Mouse (Mus musculus) stomach, embryonic 15.5 days (tissue): Measurements from ENCODE around the gene Sept1. TPM values are rescaled to one million over a fixed set of nuclear protein-coding genes. Genes with fewer than 3 reads are reported as not detected.

Experiments
- ATAC-seq: fragments of 200-750 bp; cut with Nextera tagmentation; 2 replicates; pipeline ENCODE4 v1.8.0; 2017; ENCODE audit warnings: low read depth, moderate number of reproducible peaks, moderate TSS enrichment; ENCODE audit not compliant: insufficient read depth, low FRiP score
- H3K27ac ChIP-seq: fragments of 300-500 bp; sonication (generic); 2 replicates; pipeline ENCODE4 v1.5.1; 2015; ENCODE audit warnings: mild to moderate bottlenecking, inconsistent platforms
- H3K27me3 ChIP-seq: fragments of 300-500 bp; sonication (generic); replicated peaks from 2 replicates; pipeline ENCODE4 v1.6.1; 2015; ENCODE audit warnings: inconsistent platforms
- H3K36me3 ChIP-seq: fragments of 300-500 bp; sonication (generic); 2 replicates; pipeline ENCODE4 v1.6.1; 2015; ENCODE audit warnings: inconsistent platforms
- H3K4me1 ChIP-seq: fragments of 300-500 bp; sonication (generic); 2 replicates; pipeline ENCODE4 v1.6.1; 2015; ENCODE audit warnings: inconsistent platforms
- H3K4me2 ChIP-seq: fragments of 300-500 bp; sonication (generic); 2 replicates; pipeline ENCODE4 v1.6.1; 2015; ENCODE audit warnings: mild to moderate bottlenecking, inconsistent platforms
- H3K4me3 ChIP-seq: fragments of 300-500 bp; sonication (generic); replicated peaks from 2 replicates; pipeline ENCODE4 v1.5.1; 2015; ENCODE audit warnings: inconsistent platforms
- H3K9ac ChIP-seq: fragments of 300-500 bp; sonication (generic); 2 replicates; pipeline ENCODE4 v1.6.1; 2015; ENCODE audit warnings: inconsistent platforms
- H3K9me3 ChIP-seq: fragments of 300-500 bp; sonication (generic); 2 replicates; pipeline ENCODE4 v1.6.1; 2016; ENCODE audit warnings: inconsistent platforms
- WGBS: fragments of 180-500 bp; shearing (Covaris S2); methylation state at CpG from one replicate; pipeline ENCODE4 v1.1.7; 2015; 5-methylcytosine and 5-hydroxymethylcytosine counted together
- polyA plus RNA-seq: library from polyadenylated mRNA; unstranded; fragments of >200 nt; fragmentation: Nextera tagmentation; extraction: Ambion mirVana; gene quantifications from 2 replicates; pipeline ENCODE4 v1.2.1, GENCODE M21; 2015

The Sept1 gene
- polyA plus RNA-seq, 1 experiment from 2014 or later: 17.7 TPM

DNA sequence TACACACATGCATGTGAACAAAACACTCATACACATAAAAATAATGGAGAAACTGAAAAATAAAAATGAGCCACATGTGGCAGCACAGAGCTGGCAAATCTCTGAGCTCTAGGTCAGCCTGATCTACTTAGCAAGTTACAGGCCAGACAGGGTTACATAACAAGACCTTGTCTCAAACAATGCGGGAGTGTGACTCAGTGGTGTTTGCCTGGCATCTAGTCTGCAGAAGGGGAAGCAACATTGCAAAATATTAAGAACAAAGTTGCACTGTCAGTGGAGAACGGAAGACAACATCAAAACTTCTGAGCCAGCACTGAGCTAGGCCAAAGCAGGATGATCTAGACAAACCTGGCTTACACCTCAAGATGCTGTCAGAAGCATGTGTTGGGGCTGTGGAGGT is 37.3 kb upstream of the Sept1 start:
- 79% methylated on average over 2 of the region's 2 CpGs for WGBS
- Histone ChIP-seq H3K9me3 (no peaks in the 10 kb centered on the region), H3K4me3 (no peak overlapping the region), H3K36me3 (peaks cover 7% of the 10 kb centered on the region; the same call in 1 of the 2 replicates), H3K27me3 (no peaks in the 10 kb centered on the region), H3K4me2 (no peak overlapping the region), H3K9ac (no peak overlapping the region), H3K27ac (no peak overlapping the region), H3K4me1 (peaks cover 15% of the 10 kb centered on the region)
- no peak for ATAC-seq

DNA sequence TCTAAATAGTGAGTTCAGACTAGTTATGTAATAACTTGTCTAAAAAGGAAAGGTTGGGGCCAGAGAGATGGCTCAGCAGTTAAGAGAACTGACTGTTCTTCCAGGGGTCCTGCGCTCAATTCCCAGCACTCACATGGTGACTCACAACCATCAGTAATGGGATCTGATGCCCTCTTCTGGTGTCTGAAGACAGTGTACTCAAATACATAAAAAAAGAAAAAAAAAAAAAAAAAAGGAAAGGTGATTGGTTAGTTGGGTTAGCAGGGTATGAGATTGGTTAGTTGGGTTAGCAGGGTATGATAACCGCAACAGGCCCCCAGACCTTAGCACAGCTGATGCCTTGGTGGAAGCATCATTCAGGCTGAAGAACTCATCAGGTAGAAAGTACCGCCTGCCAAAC is 30.6 kb upstream of the Sept1 start:
- ATAC-seq: no peak
- Histone ChIP-seq H3K36me3 (no peaks in the 10 kb centered on the region), H3K4me3 (no peak overlapping the region), H3K27ac (no peak overlapping the region), H3K4me2 (no peak overlapping the region), H3K27me3 (no peaks in the 10 kb centered on the region), H3K4me1 (peaks cover 16% of the 10 kb centered on the region), H3K9me3 (no peaks in the 10 kb centered on the region), H3K9ac (no peak overlapping the region)
- 96% methylated on average over 3 of the region's 3 CpGs for WGBS

DNA sequence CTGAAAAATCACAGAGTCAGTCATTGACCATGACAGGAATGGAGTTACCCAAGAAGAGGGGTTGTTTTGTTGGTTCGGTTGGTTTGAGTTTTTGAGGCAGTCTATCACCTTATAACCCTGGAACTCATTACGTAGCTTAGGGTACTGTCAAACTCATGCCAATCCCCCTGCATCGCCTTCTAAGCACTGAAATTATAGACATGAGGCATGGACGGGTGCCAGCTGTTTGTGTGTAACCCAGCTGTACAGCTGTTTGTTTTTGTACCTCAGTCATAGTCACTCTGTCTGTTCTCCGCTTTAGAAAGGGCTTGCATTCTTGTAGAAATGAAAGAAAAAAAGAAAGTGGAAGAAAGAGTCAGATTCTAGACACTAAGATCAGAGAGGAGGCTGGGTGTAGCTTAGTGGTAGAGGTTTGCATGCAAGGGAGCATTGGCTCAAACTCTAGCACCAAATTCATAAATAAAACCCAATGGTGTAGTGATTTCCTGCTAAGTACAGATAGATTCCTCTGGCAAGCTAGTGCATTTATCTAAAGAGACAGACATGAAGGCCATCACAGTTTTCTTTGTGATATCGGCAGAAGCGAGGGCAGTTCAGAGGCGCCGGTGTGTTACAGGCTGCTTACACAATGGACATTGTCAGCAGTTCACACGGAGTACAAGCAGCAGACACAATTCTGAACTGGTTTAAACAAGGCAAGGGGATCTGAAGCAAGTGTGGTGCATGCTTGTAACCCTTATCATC is 29.5 kb upstream of the Sept1 start:
- Histone ChIP-seq H3K27me3 (no peaks in the 10 kb centered on the region), H3K9ac (no peak overlapping the region), H3K4me3 (no peak overlapping the region), H3K4me1 (peaks cover 16% of the 10 kb centered on the region), H3K9me3 (no peaks in the 10 kb centered on the region), H3K36me3 (no peaks in the 10 kb centered on the region), H3K27ac (no peak overlapping the region), H3K4me2 (no peak overlapping the region)
- ATAC-seq: no peak
- 69% methylated on average over 10 of the region's 10 CpGs for WGBS

GRCm38 (mm10) chr7:127260309-127261111 is 27.6 kb upstream of the Sept1 start, which contains the start of gene Dctpp1:
Gene Dctpp1 (minus strand): TSS chr7:127260709.
- Histone ChIP-seq H3K4me2 (peak within 1 kb of the TSS; percentile 70), H3K9ac (peak within 1 kb of the TSS; percentile 43), H3K4me3 (peak within 1 kb of the TSS; percentile 68), H3K36me3 (peaks cover 5% of the 10 kb centered on the region; the same call in 1 of the 2 replicates), H3K27ac (peak within 1 kb of the TSS; percentile 67), H3K4me1 (peaks cover 16% of the 10 kb centered on the region), H3K27me3 (no peaks in the 10 kb centered on the region), H3K9me3 (no peaks in the 10 kb centered on the region)
- under 1% methylated on average over 50 of the region's 50 CpGs for WGBS
- peak; percentile 98 for ATAC-seq

- peak overlapping the region; percentile 70 for H3K4me2 ChIP-seq
- no peaks in the 10 kb centered on the region for H3K9me3 ChIP-seq
- no peaks in the 10 kb centered on the region for H3K27me3 ChIP-seq
- no peak for ATAC-seq
- 69% methylated on average over 8 of the region's 8 CpGs for WGBS
- peaks cover 5% of the 10 kb centered on the region; the same call in 1 of the 2 replicates for H3K36me3 ChIP-seq
- peaks cover 24% of the 10 kb centered on the region for H3K4me1 ChIP-seq
- H3K9ac ChIP-seq: no peak overlapping the region
- H3K4me3 ChIP-seq: peak overlapping the region; percentile 68
- H3K27ac ChIP-seq: no peak overlapping the region
Observed at GRCm38 (mm10) chr7:127259186-127259905, 26.4 kb upstream of the Sept1 start.

DNA sequence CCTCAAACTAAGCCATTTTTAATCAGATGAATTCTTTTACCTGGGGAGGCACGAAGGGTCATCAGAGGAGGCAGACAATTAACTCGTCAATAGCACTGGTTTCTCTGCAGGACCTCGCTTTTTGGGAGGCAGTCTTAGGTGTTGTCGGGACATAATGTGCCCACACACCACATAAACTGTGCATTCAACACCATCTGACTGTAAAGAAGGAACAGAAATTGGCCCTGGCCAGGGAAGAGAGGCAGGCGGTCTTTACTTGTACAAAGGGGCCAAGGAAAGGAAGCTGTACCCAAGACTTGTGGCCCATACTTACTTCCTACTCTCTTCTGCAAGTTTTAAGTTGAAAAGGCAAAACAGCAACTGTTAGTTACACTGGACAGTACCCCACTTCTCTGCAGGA is 23.6 kb upstream of the Sept1 start:
- H3K36me3 ChIP-seq: peaks cover 5% of the 10 kb centered on the region; the same call in 1 of the 2 replicates
- ATAC-seq: no peak
- no peaks in the 10 kb centered on the region for H3K9me3 ChIP-seq
- no peak overlapping the region for H3K4me3 ChIP-seq
- H3K4me2 ChIP-seq: no peak overlapping the region
- WGBS: 87% methylated on average over 5 of the region's 5 CpGs
- H3K4me1 ChIP-seq: peaks cover 29% of the 10 kb centered on the region
- no peak overlapping the region for H3K9ac ChIP-seq
- H3K27ac ChIP-seq: no peak overlapping the region
- H3K27me3 ChIP-seq: no peaks in the 10 kb centered on the region

DNA sequence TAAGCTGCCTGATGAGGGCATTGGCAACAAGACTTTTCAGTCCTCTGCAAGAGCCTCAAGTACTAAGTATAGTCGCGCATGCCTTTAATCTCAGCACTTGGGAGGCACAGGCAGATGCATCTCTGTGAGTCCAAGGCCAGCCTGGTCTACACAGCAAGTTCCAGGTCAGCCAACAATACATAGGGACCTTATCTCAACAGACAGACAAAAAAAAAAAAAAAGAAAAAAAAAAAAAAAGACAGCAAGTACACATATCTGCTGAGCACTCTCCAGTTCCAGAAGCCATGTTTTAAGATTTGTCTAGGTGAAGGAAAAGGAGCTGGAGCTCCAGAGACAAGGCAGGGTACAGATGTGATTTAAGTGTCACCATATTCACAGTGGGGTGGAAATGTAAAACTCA is 23.0 kb upstream of the Sept1 start:
- no peak overlapping the region for H3K9ac ChIP-seq
- no peaks in the 10 kb centered on the region for H3K27me3 ChIP-seq
- peaks cover 5% of the 10 kb centered on the region; the same call in 1 of the 2 replicates for H3K36me3 ChIP-seq
- H3K4me3 ChIP-seq: no peak overlapping the region
- 83% methylated on average over 2 of the region's 2 CpGs for WGBS
- peaks cover 28% of the 10 kb centered on the region for H3K4me1 ChIP-seq
- ATAC-seq: no peak
- no peak overlapping the region for H3K27ac ChIP-seq
- H3K4me2 ChIP-seq: no peak overlapping the region
- no peaks in the 10 kb centered on the region for H3K9me3 ChIP-seq

DNA sequence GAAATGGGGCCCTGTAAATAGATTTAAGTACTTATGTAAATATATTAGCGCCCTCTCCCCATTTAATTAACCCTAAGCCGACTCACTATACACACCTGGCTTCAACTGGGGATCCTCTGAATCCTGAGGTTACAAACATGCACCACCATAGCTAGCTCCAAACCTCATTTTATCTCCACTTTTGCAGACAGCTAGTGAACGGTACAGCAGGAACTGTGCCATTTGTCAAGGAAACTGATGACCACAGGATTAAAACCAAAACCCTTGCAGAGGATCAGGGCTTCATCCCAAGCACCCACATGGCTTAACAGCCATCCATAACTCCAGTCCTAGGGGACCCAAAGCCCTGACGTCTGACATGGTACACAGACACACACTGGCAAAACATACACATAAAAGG is 22.1 kb upstream of the Sept1 start:
- peak overlapping the region; percentile 93 for H3K27ac ChIP-seq

GRCm38 (mm10) chr7:127253821-127254769 is 21.2 kb upstream of the Sept1 start:
- ATAC-seq: peak; percentile 93
- Histone ChIP-seq H3K4me3 (peak overlapping the region; percentile 56), H3K9ac (peak overlapping the region; percentile 67), H3K4me2 (peak overlapping the region; percentile 97), H3K27ac (peak overlapping the region; percentile 93), H3K9me3 (no peaks in the 10 kb centered on the region), H3K4me1 (peaks cover 17% of the 10 kb centered on the region; the same call in 1 of the 2 replicates), H3K27me3 (no peaks in the 10 kb centered on the region), H3K36me3 (peaks cover 11% of the 10 kb centered on the region)
- WGBS: under 1% methylated on average over 134 of the region's 136 CpGs

More for the DNA sequence above, 22.1 kb upstream of the Sept1 start:
- 14% methylated on average over 4 of the region's 4 CpGs for WGBS
- no peak for ATAC-seq
- H3K4me1 ChIP-seq: peaks cover 25% of the 10 kb centered on the region
- peak overlapping the region; percentile 56 for H3K4me3 ChIP-seq
- no peaks in the 10 kb centered on the region for H3K9me3 ChIP-seq
- no peaks in the 10 kb centered on the region for H3K27me3 ChIP-seq
- no peak overlapping the region for H3K9ac ChIP-seq
- peaks cover 5% of the 10 kb centered on the region; the same call in 1 of the 2 replicates for H3K36me3 ChIP-seq
- peak overlapping the region; percentile 97 for H3K4me2 ChIP-seq

- WGBS: 71% methylated on average over 6 of the region's 6 CpGs
- Histone ChIP-seq H3K4me2 (peak overlapping the region; percentile 97), H3K27me3 (no peaks in the 10 kb centered on the region), H3K9me3 (no peaks in the 10 kb centered on the region), H3K4me3 (peak overlapping the region; percentile 56), H3K36me3 (peaks cover 11% of the 10 kb centered on the region), H3K9ac (peak overlapping the region; percentile 67; the same call in 1 of the 2 replicates), H3K4me1 (peaks cover 14% of the 10 kb centered on the region; the same call in 1 of the 2 replicates), H3K27ac (peak overlapping the region; percentile 93)
- ATAC-seq: no peak
Observed at GRCm38 (mm10) chr7:127253341-127253740, 20.4 kb upstream of the Sept1 start.

GRCm38 (mm10) chr7:127252414-127252813 is 19.5 kb upstream of the Sept1 start:
- ATAC-seq: no peak
- no peak overlapping the region for H3K4me2 ChIP-seq
- no peak overlapping the region for H3K9ac ChIP-seq
- no peak overlapping the region for H3K4me3 ChIP-seq
- H3K36me3 ChIP-seq: peaks cover 11% of the 10 kb centered on the region
- H3K27me3 ChIP-seq: no peaks in the 10 kb centered on the region
- no peaks in the 10 kb centered on the region for H3K9me3 ChIP-seq
- H3K4me1 ChIP-seq: peaks cover 17% of the 10 kb centered on the region; the same call in 1 of the 2 replicates
- H3K27ac ChIP-seq: no peak overlapping the region
- 88% methylated on average over 2 of the region's 2 CpGs for WGBS
